Mouse (Mus musculus): Measurements from ENCODE around the gene 2610528J11Rik. TPM values are rescaled to one million over a fixed set of nuclear protein-coding genes. Genes with fewer than 3 reads are reported as not detected.
A peak's percentile ranks its signal among the peaks of the same experiment; 100 is the strongest.
"Not testable (repeated sequence)": the region's sequence is repeated elsewhere in the genome, so short reads cannot be mapped to it uniquely, and the experiment has no call there.

2610528J11Rik gene
- not detected in 2 replicates for polyA plus RNA-seq (2012; ENCODE audit: insufficient read depth, insufficient read length, missing spikeins)

DNA sequence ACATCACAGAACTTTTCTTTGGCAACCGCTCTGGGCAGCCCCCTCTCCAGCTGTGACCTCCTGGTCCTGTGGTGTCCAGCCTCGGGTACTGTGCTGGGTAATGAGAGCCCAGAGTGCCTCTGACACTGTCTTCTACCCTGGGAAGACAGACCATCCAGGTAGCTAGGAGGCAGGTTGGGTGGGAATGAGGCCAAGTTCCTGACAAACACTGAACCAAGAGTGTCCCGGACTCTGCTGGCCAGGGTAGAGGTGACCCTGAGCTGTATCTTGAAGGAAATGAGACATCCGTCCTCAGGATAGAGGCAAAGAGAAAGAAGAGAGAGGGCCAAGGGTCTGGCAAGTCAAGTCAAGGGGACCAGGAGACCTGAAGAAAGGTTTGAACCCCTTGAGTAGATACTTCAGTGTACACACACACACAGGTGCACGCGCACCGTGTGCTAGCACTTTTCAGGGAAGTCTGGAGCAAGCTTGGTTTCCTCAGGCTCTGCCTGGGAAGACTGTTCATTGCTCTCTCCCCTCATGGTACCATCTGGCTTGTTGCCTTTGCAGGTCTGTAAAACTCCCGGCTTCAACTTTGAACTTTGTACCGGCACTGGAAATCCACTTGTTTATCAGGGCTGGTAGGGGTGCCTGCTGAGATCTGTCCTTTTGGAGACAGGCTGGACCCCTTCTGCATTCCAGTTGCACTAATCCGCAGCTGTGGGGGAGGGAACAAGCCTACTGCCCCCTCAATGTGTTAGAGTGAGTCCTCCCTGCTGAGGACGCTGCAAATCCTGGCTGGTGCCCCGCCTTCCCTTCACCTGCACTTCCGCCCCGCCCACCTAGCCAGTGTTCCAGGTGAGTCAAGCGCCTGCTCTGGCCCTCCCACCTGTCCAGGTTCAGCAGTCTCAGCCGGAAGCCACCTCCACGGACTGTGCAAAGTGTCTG lies at the start of gene 2610528J11Rik:
2610528J11Rik (plus strand) TSS at position 592 of the 927 bp plus-strand sequence.
- H3K4me1 ChIP-seq (ENCODE audit: control insufficient read depth, insufficient read depth, insufficient read length, low read length) = no peaks in the 10 kb centered on the region
- H3K27ac ChIP-seq (replicated peaks; ENCODE audit: low read depth, low read length) = no peak within 1 kb of the TSS
- no peak within 1 kb of the TSS for H3K4me3 ChIP-seq (ENCODE audit: insufficient read depth, low read depth, low read length)

- peak within 1 kb of the TSS; percentile 75 for H3K4me3 ChIP-seq (ENCODE audit: insufficient read depth, low read depth, low read length)
- H3K4me1 ChIP-seq (ENCODE audit: control insufficient read depth, insufficient read depth, insufficient read length, low read length) = no peaks in the 10 kb centered on the region; the same call in 1 of the 2 replicates
- H3K27ac ChIP-seq (replicated peaks; ENCODE audit: low read depth, low read length) = peak within 1 kb of the TSS; percentile 98
Observed at GRCm38 (mm10) chr4:118489717-118490132, 37.1 kb upstream of the 2610528J11Rik start, which contains the start of gene Tie1. Tie1 (minus strand) TSS chr4:118490061.

- no peak overlapping the region for H3K4me3 ChIP-seq (ENCODE audit: insufficient read depth, low read depth, low read length)
- no peaks in the 10 kb centered on the region; the same call in 1 of the 2 replicates for H3K4me1 ChIP-seq (ENCODE audit: control insufficient read depth, insufficient read depth, insufficient read length, low read length)
- peak overlapping the region; percentile 78 for H3K27ac ChIP-seq (replicated peaks; ENCODE audit: low read depth, low read length)
Observed at GRCm38 (mm10) chr4:118490461-118490860, 36.3 kb upstream of the 2610528J11Rik start.

DNA sequence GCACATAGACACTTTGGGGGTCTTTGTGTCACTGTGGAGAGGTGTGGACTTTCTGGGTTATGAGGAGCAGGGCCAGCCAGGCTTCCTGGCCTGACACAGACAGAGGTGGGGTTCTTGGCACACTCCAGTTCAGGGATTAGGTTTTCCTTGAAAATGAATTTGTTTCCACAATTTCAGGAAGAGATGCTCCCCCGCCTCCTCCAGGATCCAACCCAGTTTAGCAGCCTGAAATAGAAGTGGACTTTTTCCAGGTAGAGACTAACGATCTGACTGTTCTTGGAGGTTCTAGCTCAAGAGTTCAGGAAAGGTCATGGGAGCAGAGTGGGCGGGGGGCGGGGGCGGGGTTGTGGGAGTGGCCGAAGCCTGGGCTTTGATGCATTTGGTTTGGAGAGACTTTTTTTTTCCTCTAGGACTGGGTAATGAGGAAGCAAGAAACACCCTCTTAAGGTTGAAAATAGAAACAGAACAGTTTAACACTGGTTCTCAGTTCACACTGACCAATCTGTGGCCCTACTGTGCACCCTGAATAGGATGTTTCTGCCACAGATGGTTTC lies 26.6 kb upstream of the 2610528J11Rik start:
- peak overlapping the region; percentile 70 for H3K27ac ChIP-seq (replicated peaks; ENCODE audit: low read depth, low read length)
- H3K4me1 ChIP-seq (ENCODE audit: control insufficient read depth, insufficient read depth, insufficient read length, low read length) = peaks cover 9% of the 10 kb centered on the region; the same call in 1 of the 2 replicates

GRCm38 (mm10) chr4:118500792-118501191 lies 26.0 kb upstream of the 2610528J11Rik start:
- H3K27ac ChIP-seq (replicated peaks; ENCODE audit: low read depth, low read length) = peak overlapping the region; percentile 66
- H3K4me3 ChIP-seq (ENCODE audit: insufficient read depth, low read depth, low read length) = no peak overlapping the region
- peaks cover 12% of the 10 kb centered on the region; the same call in 1 of the 2 replicates for H3K4me1 ChIP-seq (ENCODE audit: control insufficient read depth, insufficient read depth, insufficient read length, low read length)

More for the DNA sequence above, 26.6 kb upstream of the 2610528J11Rik start:
- H3K4me3 ChIP-seq (ENCODE audit: insufficient read depth, low read depth, low read length) = no peak overlapping the region

- peak overlapping the region; percentile 63 for H3K27ac ChIP-seq (replicated peaks; ENCODE audit: low read depth, low read length)
- peaks cover 15% of the 10 kb centered on the region; the same call in 1 of the 2 replicates for H3K4me1 ChIP-seq (ENCODE audit: control insufficient read depth, insufficient read depth, insufficient read length, low read length)
- no peak overlapping the region for H3K4me3 ChIP-seq (ENCODE audit: insufficient read depth, low read depth, low read length)
Observed at GRCm38 (mm10) chr4:118505551-118505950, 21.2 kb upstream of the 2610528J11Rik start.

- H3K4me3 ChIP-seq (ENCODE audit: insufficient read depth, low read depth, low read length); H3K27ac ChIP-seq (replicated peaks; ENCODE audit: low read depth, low read length): not testable (repeated sequence)
- peaks cover 11% of the 10 kb centered on the region; the same call in 1 of the 2 replicates for H3K4me1 ChIP-seq (ENCODE audit: control insufficient read depth, insufficient read depth, insufficient read length, low read length)
Observed at GRCm38 (mm10) chr4:118507171-118507570, 19.6 kb upstream of the 2610528J11Rik start.

- H3K27ac ChIP-seq (replicated peaks; ENCODE audit: low read depth, low read length) = no peak overlapping the region; the same call in 1 of the 2 replicates
- H3K4me1 ChIP-seq (ENCODE audit: control insufficient read depth, insufficient read depth, insufficient read length, low read length) = peaks cover 11% of the 10 kb centered on the region; the same call in 1 of the 2 replicates
- no peak overlapping the region for H3K4me3 ChIP-seq (ENCODE audit: insufficient read depth, low read depth, low read length)
Observed at GRCm38 (mm10) chr4:118509050-118509449, 17.7 kb upstream of the 2610528J11Rik start.

DNA sequence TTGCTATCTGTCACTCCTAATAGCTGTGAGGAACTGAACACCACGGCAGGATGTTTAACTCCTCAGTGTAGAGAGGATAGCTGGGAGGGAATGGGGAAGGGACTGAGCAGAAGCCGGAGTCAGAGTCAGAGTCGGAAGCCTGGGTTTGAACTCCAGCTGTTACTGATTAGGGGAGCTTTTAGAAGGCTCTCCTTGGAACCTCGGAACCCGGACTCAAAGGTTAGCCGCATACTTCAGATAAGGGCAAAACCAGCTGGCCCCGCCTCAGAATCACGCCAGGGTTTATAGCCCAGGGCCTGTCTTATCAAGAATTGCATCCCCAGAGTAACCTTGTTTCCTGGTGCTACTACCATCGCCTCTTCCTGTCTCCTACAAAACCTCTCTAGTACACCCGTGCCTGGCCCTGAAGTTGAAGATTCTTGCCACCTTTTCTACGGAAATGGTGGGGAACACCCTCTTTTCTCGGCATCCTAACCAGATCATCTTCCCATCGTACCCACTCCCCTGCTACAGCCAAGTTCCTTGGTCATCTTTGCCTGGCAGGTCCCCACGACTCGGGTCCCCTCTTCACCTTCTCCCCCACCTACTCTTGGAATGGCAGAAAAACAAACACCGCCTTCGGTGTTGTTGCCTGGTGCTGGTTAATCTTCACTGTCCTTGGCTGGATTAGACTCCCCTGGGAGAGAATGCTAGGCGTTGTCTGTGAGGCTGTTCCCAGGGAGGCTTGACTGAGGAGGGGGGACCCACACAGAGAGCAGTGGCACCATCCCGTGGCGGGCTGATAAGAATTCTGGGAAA lies 9.9 kb upstream of the 2610528J11Rik start:
- H3K4me3 ChIP-seq (ENCODE audit: insufficient read depth, low read depth, low read length) = peak overlapping the region; percentile 17
- H3K4me1 ChIP-seq (ENCODE audit: control insufficient read depth, insufficient read depth, insufficient read length, low read length) = peaks cover 14% of the 10 kb centered on the region
- peak overlapping the region; percentile 77 for H3K27ac ChIP-seq (replicated peaks; ENCODE audit: low read depth, low read length)

GRCm38 (mm10) chr4:118517497-118518146 lies 9.2 kb upstream of the 2610528J11Rik start:
- no peak overlapping the region for H3K4me3 ChIP-seq (ENCODE audit: insufficient read depth, low read depth, low read length)
- H3K27ac ChIP-seq (replicated peaks; ENCODE audit: low read depth, low read length) = no peak overlapping the region
- peaks cover 14% of the 10 kb centered on the region for H3K4me1 ChIP-seq (ENCODE audit: control insufficient read depth, insufficient read depth, insufficient read length, low read length)

DNA sequence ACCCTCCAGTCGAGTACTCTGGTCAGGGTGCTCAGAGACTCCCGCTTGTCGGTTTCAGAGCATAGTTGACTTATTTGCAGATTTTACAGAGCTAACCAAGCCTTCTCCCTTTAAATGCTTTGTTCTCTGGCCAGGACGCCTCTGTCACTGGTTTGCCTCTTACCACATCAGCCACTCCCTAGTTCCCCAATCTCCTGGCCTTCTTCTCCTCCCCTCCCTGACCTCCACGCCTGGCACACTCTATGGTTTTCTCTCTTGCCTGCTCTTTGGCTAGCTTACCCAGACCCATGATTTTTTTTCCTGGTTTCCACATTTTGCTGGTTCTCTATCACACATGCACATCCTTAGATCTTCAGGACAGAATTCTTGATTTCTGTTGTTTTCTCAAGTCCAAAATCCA lies 8.6 kb upstream of the 2610528J11Rik start:
- H3K27ac ChIP-seq (replicated peaks; ENCODE audit: low read depth, low read length) = no peak overlapping the region
- H3K4me1 ChIP-seq (ENCODE audit: control insufficient read depth, insufficient read depth, insufficient read length, low read length) = peaks cover 14% of the 10 kb centered on the region
- H3K4me3 ChIP-seq (ENCODE audit: insufficient read depth, low read depth, low read length) = no peak overlapping the region

DNA sequence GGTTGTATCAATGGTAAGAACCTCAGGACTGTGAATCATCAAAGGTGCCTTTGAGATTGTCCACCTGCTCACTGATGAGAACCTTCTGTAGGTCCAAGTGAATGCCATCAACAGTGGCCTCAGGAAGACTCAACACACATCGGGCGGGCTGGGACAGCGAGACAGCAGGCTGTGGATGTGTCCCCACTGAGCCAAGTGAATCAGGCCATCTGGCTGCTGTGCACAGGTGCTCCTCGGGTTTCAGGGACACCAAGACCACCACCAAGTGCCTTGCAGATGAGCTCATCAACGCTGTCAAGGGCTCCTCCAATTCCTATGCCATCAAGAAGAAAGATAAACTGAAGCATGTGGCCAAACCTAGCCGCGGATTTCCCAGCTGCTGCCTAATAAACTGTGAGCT lies 4.6 kb upstream of the 2610528J11Rik start:
- Histone ChIP-seq H3K4me3 (ENCODE audit: insufficient read depth, low read depth, low read length) (no peak overlapping the region), H3K27ac (replicated peaks; ENCODE audit: low read depth, low read length) (no peak overlapping the region), H3K4me1 (ENCODE audit: control insufficient read depth, insufficient read depth, insufficient read length, low read length) (peaks cover 4% of the 10 kb centered on the region)

GRCm38 (mm10) chr4:118523976-118524375 lies 2.8 kb upstream of the 2610528J11Rik start:
- Histone ChIP-seq H3K4me1 (ENCODE audit: control insufficient read depth, insufficient read depth, insufficient read length, low read length) (no peaks in the 10 kb centered on the region), H3K27ac (replicated peaks; ENCODE audit: low read depth, low read length) (no peak overlapping the region), H3K4me3 (ENCODE audit: insufficient read depth, low read depth, low read length) (no peak overlapping the region)

GRCm38 (mm10) chr4:118525779-118526178 lies 1.0 kb upstream of the 2610528J11Rik start:
- Histone ChIP-seq H3K27ac (replicated peaks; ENCODE audit: low read depth, low read length) (no peak overlapping the region), H3K4me1 (ENCODE audit: control insufficient read depth, insufficient read depth, insufficient read length, low read length) (no peaks in the 10 kb centered on the region), H3K4me3 (ENCODE audit: insufficient read depth, low read depth, low read length) (no peak overlapping the region)
